Mouse (Mus musculus): Measurements from ENCODE around the gene Dnajc4. TPM values are rescaled to one million over a fixed set of nuclear protein-coding genes. Genes with fewer than 3 reads are reported as not detected.

Gene Dnajc4
- polyA plus RNA-seq, 1 experiment from 2014 or later = 26.3 TPM

- Histone ChIP-seq H3K4me1 (ENCODE audit: control insufficient read depth, insufficient read depth, low read length) (peaks cover 57% of the 10 kb centered on the region), H3K4me3 (ENCODE audit: low read depth, low read length) (peak within 1 kb of the TSS; percentile 65), H3K36me3 (ENCODE audit: control insufficient read depth, insufficient read depth, low read length) (peaks cover 7% of the 10 kb centered on the region), H3K9ac (ENCODE audit: low read depth, low read length) (peak within 1 kb of the TSS; percentile 83), H3K27ac (ENCODE audit: low read depth, low read length) (peak within 1 kb of the TSS; percentile 83), H3K27me3 (ENCODE audit: control insufficient read depth, insufficient read depth, low read length) (no peaks in the 10 kb centered on the region), H3K4me2 (peak within 1 kb of the TSS; percentile 90), H3K9me3 (replicated peaks; ENCODE audit: control insufficient read depth, low read length) (no peaks in the 10 kb centered on the region)
- under 1% methylated on average over 60 of the region's 84 CpGs for WGBS (ENCODE audit: insufficient replicate concordance)
- peak; percentile 67 for ATAC-seq (replicated peaks; ENCODE audit: insufficient number of reproducible peaks, low FRiP score, low TSS enrichment)
Observed at GRCm38 (mm10) chr19:6974211-6975205, 17.9 kb downstream of the Dnajc4 start, which contains the start of gene Ppp1r14b. Gene Ppp1r14b, plus strand, starts transcription at chr19:6974968.

GRCm38 (mm10) chr19:6973581-6974190 lies 18.7 kb downstream of the Dnajc4 start:
- Histone ChIP-seq H3K9ac (ENCODE audit: low read depth, low read length) (peak overlapping the region; percentile 71; the same call in 1 of the 2 replicates), H3K27me3 (ENCODE audit: control insufficient read depth, insufficient read depth, low read length) (no peaks in the 10 kb centered on the region), H3K4me3 (ENCODE audit: low read depth, low read length) (peak overlapping the region; percentile 65), H3K9me3 (replicated peaks; ENCODE audit: control insufficient read depth, low read length) (no peaks in the 10 kb centered on the region), H3K4me2 (peak overlapping the region; percentile 90), H3K36me3 (ENCODE audit: control insufficient read depth, insufficient read depth, low read length) (peaks cover 7% of the 10 kb centered on the region), H3K27ac (ENCODE audit: low read depth, low read length) (no peak overlapping the region; the same call in 1 of the 2 replicates), H3K4me1 (ENCODE audit: control insufficient read depth, insufficient read depth, low read length) (peaks cover 54% of the 10 kb centered on the region)
- no peak for ATAC-seq (replicated peaks; ENCODE audit: insufficient number of reproducible peaks, low FRiP score, low TSS enrichment)
- 32% methylated on average over 12 of the region's 12 CpGs for WGBS (ENCODE audit: insufficient replicate concordance)

- H3K4me2 ChIP-seq = no peak overlapping the region
- H3K9me3 ChIP-seq (replicated peaks; ENCODE audit: control insufficient read depth, low read length) = no peaks in the 10 kb centered on the region
- peaks cover 47% of the 10 kb centered on the region for H3K4me1 ChIP-seq (ENCODE audit: control insufficient read depth, insufficient read depth, low read length)
- H3K27me3 ChIP-seq (ENCODE audit: control insufficient read depth, insufficient read depth, low read length) = no peaks in the 10 kb centered on the region
- H3K4me3 ChIP-seq (ENCODE audit: low read depth, low read length) = no peak overlapping the region
- 0 out of 2 replicates have a peak overlapping the region, but pooled peaks have one; percentile 18 for H3K9ac ChIP-seq (ENCODE audit: low read depth, low read length)
- no peak overlapping the region for H3K27ac ChIP-seq (ENCODE audit: low read depth, low read length)
- no peak for ATAC-seq (replicated peaks; ENCODE audit: insufficient number of reproducible peaks, low FRiP score, low TSS enrichment)
- peaks cover 2% of the 10 kb centered on the region for H3K36me3 ChIP-seq (ENCODE audit: control insufficient read depth, insufficient read depth, low read length)
- 83% methylated on average over 13 of the region's 13 CpGs for WGBS (ENCODE audit: insufficient replicate concordance)
Observed at GRCm38 (mm10) chr19:6972247-6972917, 20.0 kb downstream of the Dnajc4 start.

GRCm38 (mm10) chr19:6971644-6972043 lies 20.7 kb downstream of the Dnajc4 start:
- H3K9ac ChIP-seq (ENCODE audit: low read depth, low read length) = 0 out of 2 replicates have a peak overlapping the region, but pooled peaks have one; percentile 23
- H3K4me3 ChIP-seq (ENCODE audit: low read depth, low read length) = no peak overlapping the region
- H3K9me3 ChIP-seq (replicated peaks; ENCODE audit: control insufficient read depth, low read length) = no peaks in the 10 kb centered on the region
- H3K36me3 ChIP-seq (ENCODE audit: control insufficient read depth, insufficient read depth, low read length) = no peaks in the 10 kb centered on the region
- H3K27ac ChIP-seq (ENCODE audit: low read depth, low read length) = peak overlapping the region; percentile 42; the same call in 1 of the 2 replicates
- H3K27me3 ChIP-seq (ENCODE audit: control insufficient read depth, insufficient read depth, low read length) = no peaks in the 10 kb centered on the region
- H3K4me1 ChIP-seq (ENCODE audit: control insufficient read depth, insufficient read depth, low read length) = peaks cover 43% of the 10 kb centered on the region
- WGBS (ENCODE audit: insufficient replicate concordance) = 27% methylated on average over 6 of the region's 6 CpGs
- no peak for ATAC-seq (replicated peaks; ENCODE audit: insufficient number of reproducible peaks, low FRiP score, low TSS enrichment)
- no peak overlapping the region for H3K4me2 ChIP-seq

- no peaks in the 10 kb centered on the region for H3K27me3 ChIP-seq (ENCODE audit: control insufficient read depth, insufficient read depth, low read length)
- H3K27ac ChIP-seq (ENCODE audit: low read depth, low read length) = 0 out of 2 replicates have a peak overlapping the region, but pooled peaks have one; percentile 51
- peaks cover 7% of the 10 kb centered on the region for H3K36me3 ChIP-seq (ENCODE audit: control insufficient read depth, insufficient read depth, low read length)
- H3K9ac ChIP-seq (ENCODE audit: low read depth, low read length) = peak overlapping the region; percentile 83
- no peaks in the 10 kb centered on the region for H3K9me3 ChIP-seq (replicated peaks; ENCODE audit: control insufficient read depth, low read length)
- peaks cover 37% of the 10 kb centered on the region for H3K4me1 ChIP-seq (ENCODE audit: control insufficient read depth, insufficient read depth, low read length)
- H3K4me2 ChIP-seq = peak overlapping the region; percentile 67
- H3K4me3 ChIP-seq (ENCODE audit: low read depth, low read length) = peak overlapping the region; percentile 72; the same call in 1 of the 2 replicates
- WGBS (ENCODE audit: insufficient replicate concordance) = 27% methylated on average over 11 of the region's 11 CpGs
- ATAC-seq (replicated peaks; ENCODE audit: insufficient number of reproducible peaks, low FRiP score, low TSS enrichment) = no peak
Observed at GRCm38 (mm10) chr19:6970460-6971085, 21.8 kb downstream of the Dnajc4 start.

GRCm38 (mm10) chr19:6969665-6970381 lies 22.5 kb downstream of the Dnajc4 start:
- peak overlapping the region; percentile 51 for H3K27ac ChIP-seq (ENCODE audit: low read depth, low read length)
- peak; percentile 63; the same call in 1 of the 2 replicates for ATAC-seq (replicated peaks; ENCODE audit: insufficient number of reproducible peaks, low FRiP score, low TSS enrichment)
- H3K4me3 ChIP-seq (ENCODE audit: low read depth, low read length) = peak overlapping the region; percentile 72
- no peaks in the 10 kb centered on the region for H3K9me3 ChIP-seq (replicated peaks; ENCODE audit: control insufficient read depth, low read length)
- H3K9ac ChIP-seq (ENCODE audit: low read depth, low read length) = peak overlapping the region; percentile 83
- WGBS (ENCODE audit: insufficient replicate concordance) = 1% methylated on average over 53 of the region's 55 CpGs
- H3K27me3 ChIP-seq (ENCODE audit: control insufficient read depth, insufficient read depth, low read length) = no peaks in the 10 kb centered on the region
- H3K4me1 ChIP-seq (ENCODE audit: control insufficient read depth, insufficient read depth, low read length) = peaks cover 37% of the 10 kb centered on the region
- peak overlapping the region; percentile 67 for H3K4me2 ChIP-seq
- H3K36me3 ChIP-seq (ENCODE audit: control insufficient read depth, insufficient read depth, low read length) = peaks cover 8% of the 10 kb centered on the region

GRCm38 (mm10) chr19:6969291-6969664 lies 23.1 kb downstream of the Dnajc4 start:
- Histone ChIP-seq H3K9ac (ENCODE audit: low read depth, low read length) (peak overlapping the region; percentile 83), H3K36me3 (ENCODE audit: control insufficient read depth, insufficient read depth, low read length) (peaks cover 13% of the 10 kb centered on the region), H3K4me2 (peak overlapping the region; percentile 67), H3K4me1 (ENCODE audit: control insufficient read depth, insufficient read depth, low read length) (peaks cover 37% of the 10 kb centered on the region), H3K4me3 (ENCODE audit: low read depth, low read length) (peak overlapping the region; percentile 72), H3K9me3 (replicated peaks; ENCODE audit: control insufficient read depth, low read length) (no peaks in the 10 kb centered on the region), H3K27ac (ENCODE audit: low read depth, low read length) (0 out of 2 replicates have a peak overlapping the region, but pooled peaks have one; percentile 3), H3K27me3 (ENCODE audit: control insufficient read depth, insufficient read depth, low read length) (no peaks in the 10 kb centered on the region)
- ATAC-seq (replicated peaks; ENCODE audit: insufficient number of reproducible peaks, low FRiP score, low TSS enrichment) = no peak
- under 1% methylated on average over 20 of the region's 20 CpGs for WGBS (ENCODE audit: insufficient replicate concordance)
